Mouse (Mus musculus): ENCODE measurements around the gene Kif5a.

DNA sequence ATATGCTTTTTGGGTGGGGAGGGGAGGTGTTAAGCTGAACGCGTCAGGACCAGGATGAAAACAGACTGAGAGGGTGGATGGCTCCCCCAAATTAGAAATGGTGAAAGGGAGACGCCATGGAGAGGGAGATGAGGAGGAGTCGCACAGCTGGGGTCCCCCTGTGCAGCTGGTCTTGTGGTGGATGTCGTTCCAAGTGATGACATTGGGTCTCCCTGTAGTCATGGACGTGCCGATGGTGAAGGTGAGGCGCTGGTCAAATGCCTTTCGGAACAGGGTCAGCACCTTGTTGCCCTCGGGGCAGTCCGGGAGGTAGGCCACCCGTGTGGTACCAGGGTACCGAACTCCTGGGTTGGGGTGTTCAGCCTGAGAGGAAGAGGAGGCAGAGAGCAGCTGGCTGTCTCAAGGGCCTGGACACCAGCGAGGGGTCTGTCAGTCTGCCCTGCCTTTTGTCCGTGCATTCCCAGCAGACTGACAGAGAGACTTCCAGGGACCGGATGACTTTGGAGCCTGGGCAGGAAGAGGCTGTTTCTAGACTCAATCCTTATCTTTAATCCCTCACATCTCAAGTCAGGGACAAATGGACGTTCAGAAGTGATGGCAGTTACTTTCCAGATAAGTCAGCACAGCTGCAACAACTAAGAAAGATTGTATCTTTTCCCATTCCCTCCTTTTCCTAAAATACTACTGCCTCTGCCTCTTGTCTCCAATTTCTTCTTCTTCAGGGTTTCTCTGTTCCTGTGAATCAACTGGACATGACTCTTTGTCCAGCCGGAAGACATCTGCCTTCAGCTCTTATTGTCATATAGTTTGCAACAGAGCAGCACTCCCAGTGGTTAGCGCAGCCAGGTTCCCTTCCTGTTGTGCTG, 71.7 kb downstream of the Kif5a start:
- TF ChIP-seq EP300 (IDR thresholded peaks at IDR 0.05; ENCODE audit: low read depth) = no peak
- TF ChIP-seq CTCF (IDR thresholded peaks at IDR 0.05; ENCODE audit: low read depth) = no peak

All from liver, postnatal 0 days (tissue).